Mouse (Mus musculus): Measurements from ENCODE around the gene Mapk14.

Gene Mapk14

GRCm38 (mm10) chr17:28781290-28782045 is 90.3 kb downstream of the Mapk14 start:
- DNase-seq (ENCODE audit: low spot score in 2 of 2), result no peak

- no peak for DNase-seq (ENCODE audit: low spot score in 2 of 2)
Observed at GRCm38 (mm10) chr17:28785036-28785435, 93.9 kb downstream of the Mapk14 start.

GRCm38 (mm10) chr17:28787507-28787906 is 96.4 kb downstream of the Mapk14 start:
- no peak for DNase-seq (ENCODE audit: low spot score in 2 of 2)

- DNase-seq (ENCODE audit: low spot score in 2 of 2), result no peak
Observed at GRCm38 (mm10) chr17:28797031-28797430, 105.9 kb downstream of the Mapk14 start.
